Mouse (Mus musculus): ENCODE results near the gene Nr2e1. TPM values are rescaled to one million over a fixed set of nuclear protein-coding genes. Genes with fewer than 3 reads are reported as not detected.

Nr2e1 gene
- total and polyA plus RNA-seq, 2 experiments from 2014 or later = 6.2 to 10.2 TPM

DNA sequence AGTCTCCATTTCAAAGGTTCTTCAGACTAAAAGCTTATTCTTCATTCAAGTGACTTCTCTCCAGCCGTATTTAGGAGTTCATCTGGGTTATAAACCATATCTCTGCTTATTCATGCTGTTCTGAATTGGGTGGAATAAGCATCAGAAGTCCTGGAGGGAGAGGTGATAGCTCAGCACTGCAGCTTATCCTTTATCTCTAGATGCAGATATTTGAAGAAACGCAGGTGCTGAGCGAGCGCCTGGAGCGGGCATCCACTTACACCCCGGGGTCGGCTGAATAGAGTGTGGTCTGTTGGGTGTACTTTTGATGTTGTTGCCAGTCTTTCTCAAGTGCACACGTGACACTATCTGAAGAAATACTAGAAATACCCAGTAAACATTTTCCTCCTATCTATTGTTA, 65.1 kb downstream of the Nr2e1 start:
- no peak overlapping the region for H3K4me3 ChIP-seq (ENCODE audit: low read depth, low read length)
- no peaks in the 10 kb centered on the region for H3K27me3 ChIP-seq (ENCODE audit: insufficient read depth, low read length)
- H3K4me1 ChIP-seq (ENCODE audit: insufficient read depth) = no peaks in the 10 kb centered on the region
- no peak overlapping the region for H3K9ac ChIP-seq
- no peak overlapping the region for H3K4me2 ChIP-seq (ENCODE audit: low read depth)
- DNase-seq (no peak), ATAC-seq (no peak)
- 85% methylated on average over 8 of the region's 8 CpGs for WGBS
- no peaks in the 10 kb centered on the region; the same call in 1 of the 2 replicates for H3K36me3 ChIP-seq (ENCODE audit: insufficient read depth)
- no peaks in the 10 kb centered on the region for H3K9me3 ChIP-seq (ENCODE audit: low read length)
- H3K27ac ChIP-seq (ENCODE audit: low read depth, low read length) = no peak overlapping the region
- TF ChIP-seq CTCF (IDR thresholded peaks at IDR 0.05; ENCODE audit: low read depth) = no peak

DNA sequence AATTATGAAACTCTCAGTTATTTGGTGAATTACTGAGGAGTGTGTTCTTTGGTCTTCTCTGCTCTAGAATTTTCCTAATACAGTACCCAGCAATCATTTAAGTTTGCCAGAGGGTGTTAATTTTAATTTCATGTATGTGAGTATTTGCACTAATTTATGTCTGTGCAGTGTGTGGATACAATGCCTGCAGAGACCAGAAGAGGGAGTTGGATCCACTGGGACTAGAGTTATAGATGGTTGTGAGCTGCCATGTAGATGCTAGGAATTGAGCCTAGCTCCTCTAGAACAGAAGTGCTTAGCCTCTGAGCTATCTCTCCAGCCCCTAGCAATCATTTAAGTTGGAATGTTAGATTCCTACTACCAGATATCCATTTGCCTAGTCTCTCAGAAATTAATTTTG, 69.3 kb downstream of the Nr2e1 start:
- H3K4me2 ChIP-seq (ENCODE audit: low read depth) = no peak overlapping the region
- no peak for DNase-seq

More for the DNA sequence above, 69.3 kb downstream of the Nr2e1 start:
- no peak overlapping the region for H3K4me3 ChIP-seq (ENCODE audit: low read depth, low read length)
- no peaks in the 10 kb centered on the region; the same call in 1 of the 2 replicates for H3K36me3 ChIP-seq (ENCODE audit: insufficient read depth)
- TF ChIP-seq CTCF (IDR thresholded peaks at IDR 0.05; ENCODE audit: low read depth) = no peak
- no peak overlapping the region for H3K9ac ChIP-seq
- ATAC-seq = no peak
- no peak overlapping the region for H3K27ac ChIP-seq (ENCODE audit: low read depth, low read length)
- H3K9me3 ChIP-seq (ENCODE audit: low read length) = no peaks in the 10 kb centered on the region
- no peaks in the 10 kb centered on the region for H3K4me1 ChIP-seq (ENCODE audit: insufficient read depth)
- H3K27me3 ChIP-seq (ENCODE audit: insufficient read depth, low read length) = no peaks in the 10 kb centered on the region

Other genes starting within 250 kb of the Nr2e1 start
- 6.8 and 9.7 TPM in 2 replicates for gene Afg1l, start 105.1 kb downstream of the Nr2e1 start, total RNA-seq (2014; rRNA removed)
- 5.5 and 6.9 TPM in 2 replicates for gene Afg1l, start 105.1 kb downstream of the Nr2e1 start, polyA plus RNA-seq (2015; fragmentation: Nextera tagmentation; extraction: Ambion mirVana)
- 124 and 139 TPM in 2 replicates for gene Snx3, start 81.6 kb downstream of the Nr2e1 start, total RNA-seq (2014; rRNA removed)
- 331 and 335 TPM in 2 replicates for gene Snx3, start 81.6 kb downstream of the Nr2e1 start, polyA plus RNA-seq (2015; fragmentation: Nextera tagmentation; extraction: Ambion mirVana)
- gene Ostm1, start 190 bp upstream of the Nr2e1 start, total RNA-seq (2014; rRNA removed) = 42.9 and 44.6 TPM in 2 replicates
- 35.2 and 39.2 TPM in 2 replicates for gene Ostm1, start 190 bp upstream of the Nr2e1 start, polyA plus RNA-seq (2015; fragmentation: Nextera tagmentation; extraction: Ambion mirVana)
- 20.7 and 24.9 TPM in 2 replicates for gene Sec63, start 177.9 kb upstream of the Nr2e1 start, total RNA-seq (2014; rRNA removed)
- 9.3 and 14.0 TPM in 2 replicates for gene Sec63, start 177.9 kb upstream of the Nr2e1 start, polyA plus RNA-seq (2015; fragmentation: Nextera tagmentation; extraction: Ambion mirVana)

Measured in forebrain, postnatal 0 days (tissue).